In genomic region chr16:94537159-94537527, GRCm38 (mm10) we compare ENCODE assay signal across 10 mouse cellular contexts. TPM values are rescaled to one million over a fixed set of nuclear protein-coding genes. Genes with fewer than 3 reads are reported as not detected.
DNase-seq lines count a peak whose midpoint lies in the region; ATAC-seq and TF ChIP-seq lines count a peak whose summit lies in the region.
"Had no signal": no experiment of that assay in that cellular context is flagged by ENCODE, and none has a peak within 500 bp of the region (broad histone marks: within the 10 kb centered on the region; RNA-seq: fewer than 3 reads in every experiment).

No protein-coding gene starts in this region.

- no peak overlapping the region for H3K4me2 ChIP-seq in lung, embryonic 14.5 days
- H3K4me2 ChIP-seq in kidney, postnatal 0 days (ENCODE audit: low read length): no peak overlapping the region
- peak overlapping the region; percentile 81 for H3K4me2 ChIP-seq in myocyte (ENCODE audit: low read depth)
- H3K4me2 ChIP-seq: hindbrain, embryonic 15.5 days had no signal

- intact Hi-C loops in gastrocnemius, postnatal 36 days (cut with DNase I): no loop called here

- no peaks in the 10 kb centered on the region for H3K9me3 ChIP-seq in lung, embryonic 14.5 days (ENCODE audit: low read depth, low read length)
- no peaks in the 10 kb centered on the region for H3K9me3 ChIP-seq in kidney, postnatal 0 days (replicated peaks; ENCODE audit: low read length)
- H3K9me3 ChIP-seq: hindbrain, embryonic 15.5 days had no signal

- no peak overlapping the region for H3K4me3 ChIP-seq in lung, embryonic 14.5 days (ENCODE audit: low read depth, low read length)
- H3K4me3 ChIP-seq in lung, adult 2 months (replicated peaks; ENCODE audit: extremely low read depth, low read depth, low read length): no peak overlapping the region
- H3K4me3 ChIP-seq in kidney, postnatal 0 days (replicated peaks; ENCODE audit: low read depth, low read length): no peak overlapping the region
- H3K4me3 ChIP-seq in myocyte: peak overlapping the region; percentile 5
- H3K4me3 ChIP-seq: hindbrain, embryonic 15.5 days had no signal

- no peak overlapping the region for H3K27ac ChIP-seq in lung, embryonic 14.5 days (ENCODE audit: low read depth)
- H3K27ac ChIP-seq in kidney, postnatal 0 days: 0 out of 2 replicates have a peak overlapping the region, but pooled peaks have one; percentile 15
- H3K27ac ChIP-seq: hindbrain, embryonic 15.5 days had no signal

- no peak overlapping the region for H3K9ac ChIP-seq in lung, embryonic 14.5 days
- no peak overlapping the region for H3K9ac ChIP-seq in kidney, postnatal 0 days (ENCODE audit: low read depth, low read length)
- H3K9ac ChIP-seq: hindbrain, embryonic 15.5 days had no signal

- no peaks in the 10 kb centered on the region for H3K36me3 ChIP-seq in lung, embryonic 14.5 days (ENCODE audit: insufficient read depth)
- H3K36me3 ChIP-seq in kidney, postnatal 0 days (ENCODE audit: insufficient read depth, low read length): no peaks in the 10 kb centered on the region
- no peaks in the 10 kb centered on the region for H3K36me3 ChIP-seq in myocyte (ENCODE audit: control insufficient read depth, insufficient read depth)
- H3K36me3 ChIP-seq: hindbrain, embryonic 15.5 days had no signal

- H3K79me2 ChIP-seq in myocyte (ENCODE audit: control insufficient read depth, insufficient read depth): no peaks in the 10 kb centered on the region

- H3K4me1 ChIP-seq in lung, embryonic 14.5 days (ENCODE audit: insufficient read depth): peaks cover 5% of the 10 kb centered on the region
- H3K4me1 ChIP-seq in lung, adult 2 months (ENCODE audit: control insufficient read depth, insufficient read depth, low read length): peaks cover 2% of the 10 kb centered on the region; the same call in 1 of the 2 replicates
- 0 out of 2 replicates have a peak, but pooled peaks cover 4% of the 10 kb centered on the region for H3K4me1 ChIP-seq in kidney, postnatal 0 days (replicated peaks; ENCODE audit: insufficient read depth, low read length)
- H3K4me1 ChIP-seq: hindbrain, embryonic 15.5 days had no signal

- no peak for TF ChIP-seq POLR2A in lung, adult 2 months (IDR thresholded peaks at IDR 0.05; ENCODE audit: borderline replicate concordance, extremely low read depth, low read depth, low read length)
- no peak for TF ChIP-seq POLR2A in myocyte (IDR thresholded peaks at IDR 0.05; ENCODE audit: insufficient read length, low read depth)

- no peaks in the 10 kb centered on the region for H3K27me3 ChIP-seq in lung, embryonic 14.5 days (ENCODE audit: insufficient read depth, low read length)
- no peaks in the 10 kb centered on the region for H3K27me3 ChIP-seq in kidney, postnatal 0 days (ENCODE audit: insufficient read depth, low read length)
- no peaks in the 10 kb centered on the region for H3K27me3 ChIP-seq in myocyte (ENCODE audit: control insufficient read depth, insufficient read depth, insufficient read length)
- H3K27me3 ChIP-seq: hindbrain, embryonic 15.5 days; Patski had no signal

- H3ac ChIP-seq in myocyte (ENCODE audit: control insufficient read depth, insufficient read length): no peak overlapping the region

- 45% methylated on average over 9 of the region's 9 CpGs for WGBS in lung, embryonic 14.5 days
- WGBS in lung, adult 2 months: 24% methylated on average over 9 of the region's 9 CpGs
- WGBS in kidney, postnatal 0 days: 10% methylated on average over 9 of the region's 9 CpGs

- peak; percentile 10 for DNase-seq in lung, embryonic 14.5 days
- DNase-seq in lung, adult 2 months: no peak
- peak; percentile 21 to 26 for DNase-seq in gastrocnemius, postnatal 36 days
- peak; percentile 72 for DNase-seq in kidney, postnatal 0 days (ENCODE audit: low spot score)
- DNase-seq in c-Kit-positive CD71-positive TER-119-positive erythroid progenitor cells, embryonic 14.5 days (ENCODE audit: low spot score): no peak
- no peak for DNase-seq in right cerebral cortex, postnatal 36 days (ENCODE audit: low spot score in 2 of 2)
- no peak for DNase-seq in layer of hippocampus, adult 18-20 months (ENCODE audit: low spot score in 2 of 2)

- ATAC-seq in lung, embryonic 14.5 days (ENCODE audit: insufficient read depth): no peak
- ATAC-seq in kidney, postnatal 0 days (replicated peaks; ENCODE audit: low FRiP score, low read depth): peak; percentile 93
- ATAC-seq: Patski had no signal

- no peak for TF ChIP-seq CTCF in lung, embryonic 14.5 days (IDR thresholded peaks at IDR 0.05; ENCODE audit: low read depth)
- no peak for TF ChIP-seq CTCF in lung, adult 2 months (IDR thresholded peaks at IDR 0.05; ENCODE audit: insufficient read depth, low read length)
- TF ChIP-seq CTCF in kidney, postnatal 0 days (IDR thresholded peaks at IDR 0.05; ENCODE audit: low read depth): no peak

TF ChIP-seq in myocyte, 11 proteins besides CTCF, POLR2A, EP300 and RAD21:
- TF ChIP-seq USF1 (IDR thresholded peaks at IDR 0.05; ENCODE audit: low read depth) (no peak), MYOG (IDR thresholded peaks at IDR 0.05; ENCODE audit: control insufficient read depth in 1 of 3, insufficient read depth in 1 of 3, insufficient read length in 2 of 3, low read depth in 2 of 3) (no peak), MAX (IDR thresholded peaks at IDR 0.05; ENCODE audit: low read depth) (no peak), SRF (IDR thresholded peaks at IDR 0.05; ENCODE audit: control insufficient read depth, insufficient read length, low read depth) (no peak), POLR2AphosphoS2 (IDR thresholded peaks at IDR 0.05; ENCODE audit: insufficient read length, low read depth) (no peak), REST (IDR thresholded peaks at IDR 0.05; ENCODE audit: insufficient read depth, insufficient read length) (no peak), MYOD1 (IDR thresholded peaks at IDR 0.05; ENCODE audit: control insufficient read depth in 1 of 3, insufficient read length in 2 of 3, low read depth in 2 of 3) (no peak), E2F4 (IDR thresholded peaks at IDR 0.05; ENCODE audit: insufficient read depth) (no peak), TCF12 (IDR thresholded peaks at IDR 0.05; ENCODE audit: insufficient read depth, poor library complexity, severe bottlenecking) (no peak), CEBPB (IDR thresholded peaks at IDR 0.05; ENCODE audit: insufficient read depth, poor library complexity, severe bottlenecking) (no peak)

RNA-seq across cellular contexts. Expression of gene Vps26c, which starts 10.5 kb away (rescaled TPM):
- 54.9 and 63.7 TPM in 2 replicates for polyA plus RNA-seq in lung, embryonic 14.5 days (2014; fragmentation: Nextera tagmentation; extraction: Ambion mirVana)
- 25.8 and 40.7 TPM in 2 replicates for polyA plus RNA-seq in lung, adult 2 months (2012; rRNA removed)
- 1 to 10 TPM; 8.9 to 9.5 TPM for total RNA-seq in gastrocnemius, postnatal 36 days (2021)
- polyA plus RNA-seq in kidney, postnatal 0 days (2015; fragmentation: Nextera tagmentation; extraction: Ambion mirVana): 42.3 and 48.9 TPM in 2 replicates
- polyA plus RNA-seq in myocyte (2012; fragmentation: generic; extraction: Trizol): 58.3 TPM
- 10 to 100 TPM; 34.7 to 37.9 TPM for total RNA-seq in layer of hippocampus, adult 18-20 months (2021)

RNA-seq across cellular contexts. Expression of gene Dyrk1a, which starts 32.7 kb away (rescaled TPM):
- polyA plus RNA-seq in lung, embryonic 14.5 days (2014; fragmentation: Nextera tagmentation; extraction: Ambion mirVana): 11.2 and 11.8 TPM in 2 replicates
- 26.1 and 32.4 TPM in 2 replicates for polyA plus RNA-seq in lung, adult 2 months (2012; rRNA removed)
- total RNA-seq in gastrocnemius, postnatal 36 days (2021): 10 to 100 TPM; 78.6 to 82.9 TPM
- polyA plus RNA-seq in kidney, postnatal 0 days (2015; fragmentation: Nextera tagmentation; extraction: Ambion mirVana): 8.5 and 8.6 TPM in 2 replicates
- polyA plus RNA-seq in myocyte (2012; fragmentation: generic; extraction: Trizol): 20.7 TPM
- total RNA-seq in layer of hippocampus, adult 18-20 months (2021): 10 to 100 TPM; 86.6 to 93.2 TPM

Comparison
In these comparisons a context has a peak if more than half of its experiments do, and no peak if none do; other contexts are left out.
1. DNase-seq: peak in lung, embryonic 14.5 days (single experiment), gastrocnemius, postnatal 36 days (2 of 2) and kidney, postnatal 0 days (single experiment); none in lung, adult 2 months (single experiment), c-Kit-positive CD71-positive TER-119-positive erythroid progenitor cells, embryonic 14.5 days (single experiment), right cerebral cortex, postnatal 36 days (0 of 2) and layer of hippocampus, adult 18-20 months (0 of 2).